Mouse (Mus musculus) gastrocnemius, postnatal 10 days (tissue): ENCODE results near the gene Mxd3. TPM values are rescaled to one million over a fixed set of nuclear protein-coding genes. Genes with fewer than 3 reads are reported as not detected.

ENCODE experiments used
- total RNA-seq, 2 experiments: library from RNA; stranded (reverse); gene quantifications; 2 replicates each; pipeline ENCODE4 v1.2.3; 2021

The Mxd3 gene
- total RNA-seq, 2 experiments from 2014 or later, result 6.2 to 7.8 TPM

Other genes with a start within 250 kb of the Mxd3 start
- 10 to 100 TPM; 17.3 to 22.8 TPM for gene Uimc1, start 229.5 kb downstream of the Mxd3 start, total RNA-seq
- gene Zfp346, start 224.5 kb downstream of the Mxd3 start, total RNA-seq, result 10 to 100 TPM; 12.5 to 16.5 TPM
- gene Gm17617, start 196.3 kb downstream of the Mxd3 start, total RNA-seq, result not detected
- 10 to 100 TPM; 16.3 to 24.5 TPM for gene Fgfr4, start 177.2 kb downstream of the Mxd3 start, total RNA-seq
- 10 to 100 TPM; 75.4 to 89.6 TPM for gene Nsd1, start 120.0 kb downstream of the Mxd3 start, total RNA-seq
- 10 to 100 TPM; 66.3 to 79.2 TPM for gene Prelid1, start 9.3 kb downstream of the Mxd3 start, total RNA-seq
- gene Rab24, start 7.9 kb downstream of the Mxd3 start, total RNA-seq, result 10 to 100 TPM; 36.0 to 37.2 TPM
- gene Lman2, start 33.0 kb upstream of the Mxd3 start, total RNA-seq, result 10 to 100 TPM; 37.0 to 45.1 TPM
- under 1 TPM; 0.19 to 0.36 TPM for gene Rgs14, start 39.9 kb upstream of the Mxd3 start, total RNA-seq
- under 1 TPM in 1 of 2 experiments, not detected in 1; 0.11 TPM for gene Slc34a1, start 68.4 kb upstream of the Mxd3 start, total RNA-seq
- not detected for gene Pfn3, start 85.4 kb upstream of the Mxd3 start, total RNA-seq
- gene F12, start 97.0 kb upstream of the Mxd3 start, total RNA-seq, result under 1 TPM in 1 of 2 experiments, not detected in 1; 0.34 TPM
- 10 to 100 TPM; 17.4 to 22.3 TPM for gene Grk6, start 115.2 kb upstream of the Mxd3 start, total RNA-seq
- 1 to 10 TPM; 2.1 to 2.5 TPM for gene Prr7, start 134.4 kb upstream of the Mxd3 start, total RNA-seq
- gene Dbn1, start 158.3 kb upstream of the Mxd3 start, total RNA-seq, result 10 to 100 TPM; 52.6 to 71.2 TPM
- gene Pdlim7, start 183.9 kb upstream of the Mxd3 start, total RNA-seq, result 100 to 1,000 TPM; 458 to 513 TPM
- 1 to 10 TPM; 2.0 to 4.0 TPM for gene Dok3, start 199.5 kb upstream of the Mxd3 start, total RNA-seq
- 10 to 100 TPM; 12.7 to 13.7 TPM for gene Ddx41, start 206.8 kb upstream of the Mxd3 start, total RNA-seq
- 10 to 100 TPM; 19.9 to 26.5 TPM for gene Fam193b, start 241.3 kb upstream of the Mxd3 start, total RNA-seq
- gene Tmed9, start 243.9 kb upstream of the Mxd3 start, total RNA-seq, result 100 to 1,000 TPM; 147 to 192 TPM